Mouse (Mus musculus) intestine, postnatal 0 days (tissue): ENCODE data around the gene Fam241b. TPM values are rescaled to one million over a fixed set of nuclear protein-coding genes. Genes with fewer than 3 reads are reported as not detected.
A peak's percentile ranks its signal among the peaks of the same experiment; 100 is the strongest.

Source experiments
- ATAC-seq: fragments of 200-750 bp; cut with Nextera tagmentation; 2 replicates; pipeline ENCODE4 v1.8.0; 2017; ENCODE audit warnings: mild to moderate bottlenecking, moderate TSS enrichment, moderate library complexity
- H3K27ac ChIP-seq: fragments of 300-500 bp; sonication (generic); 2 replicates; pipeline ENCODE4 v1.5.1; 2014; ENCODE audit warnings: mild to moderate bottlenecking, low read depth, low read length, moderate library complexity
- H3K27me3 ChIP-seq: fragments of 300-500 bp; sonication (generic); replicated peaks from 2 replicates; pipeline ENCODE4 v1.6.1; 2014; ENCODE audit warnings: low read length, mixed read lengths; ENCODE audit not compliant: control insufficient read depth, insufficient read depth
- H3K36me3 ChIP-seq: fragments of 300-500 bp; sonication (generic); 2 replicates; pipeline ENCODE4 v1.6.1; 2014; ENCODE audit warnings: mild to moderate bottlenecking, moderate library complexity; ENCODE audit not compliant: control insufficient read depth, insufficient read depth
- H3K4me1 ChIP-seq: fragments of 300-500 bp; sonication (generic); replicated peaks from 2 replicates; pipeline ENCODE4 v1.6.1; 2014; ENCODE audit warnings: antibody characterized with exemption, low read length, mixed read lengths; ENCODE audit not compliant: control insufficient read depth, insufficient read depth
- H3K4me2 ChIP-seq: fragments of 300-500 bp; sonication (generic); replicated peaks from 2 replicates; pipeline ENCODE4 v1.6.1; 2014; ENCODE audit warnings: low read depth, mild to moderate bottlenecking, moderate library complexity
- H3K4me3 ChIP-seq: fragments of 300-500 bp; sonication (generic); 2 replicates; pipeline ENCODE4 v1.5.1; 2014; ENCODE audit warnings: low read depth, low read length
- H3K9ac ChIP-seq: fragments of 300-500 bp; sonication (generic); 2 replicates; pipeline ENCODE4 v1.6.1; 2014; ENCODE audit warnings: mild to moderate bottlenecking, low read depth, low read length
- H3K9me3 ChIP-seq: fragments of 300-500 bp; sonication (generic); 2 replicates; pipeline ENCODE4 v1.6.1; 2016; ENCODE audit warnings: mixed run types; ENCODE audit not compliant: control insufficient read depth
- CTCF ChIP-seq: sonication (generic); IDR thresholded peaks from 2 replicates; pipeline ENCODE4 v1.5.1; 2016; ENCODE audit warnings: low read depth, mild to moderate bottlenecking, control low read depth, antibody characterized with exemption, moderate library complexity
- WGBS: fragments of 180-500 bp; shearing (Covaris S2); extraction: QIAGEN DNeasy Blood & Tissue Kit; methylation state at CpG from one replicate; pipeline ENCODE4 v1.1.7; 2014; 5-methylcytosine and 5-hydroxymethylcytosine counted together
- polyA plus RNA-seq: library from polyadenylated mRNA; unstranded; fragments of >200 nt; fragmentation: Nextera tagmentation; extraction: Ambion mirVana; gene quantifications from 2 replicates; pipeline ENCODE4 v1.2.1, GENCODE M21; 2015

Fam241b gene
- polyA plus RNA-seq, 1 experiment from 2014 or later: 47.3 TPM

DNA sequence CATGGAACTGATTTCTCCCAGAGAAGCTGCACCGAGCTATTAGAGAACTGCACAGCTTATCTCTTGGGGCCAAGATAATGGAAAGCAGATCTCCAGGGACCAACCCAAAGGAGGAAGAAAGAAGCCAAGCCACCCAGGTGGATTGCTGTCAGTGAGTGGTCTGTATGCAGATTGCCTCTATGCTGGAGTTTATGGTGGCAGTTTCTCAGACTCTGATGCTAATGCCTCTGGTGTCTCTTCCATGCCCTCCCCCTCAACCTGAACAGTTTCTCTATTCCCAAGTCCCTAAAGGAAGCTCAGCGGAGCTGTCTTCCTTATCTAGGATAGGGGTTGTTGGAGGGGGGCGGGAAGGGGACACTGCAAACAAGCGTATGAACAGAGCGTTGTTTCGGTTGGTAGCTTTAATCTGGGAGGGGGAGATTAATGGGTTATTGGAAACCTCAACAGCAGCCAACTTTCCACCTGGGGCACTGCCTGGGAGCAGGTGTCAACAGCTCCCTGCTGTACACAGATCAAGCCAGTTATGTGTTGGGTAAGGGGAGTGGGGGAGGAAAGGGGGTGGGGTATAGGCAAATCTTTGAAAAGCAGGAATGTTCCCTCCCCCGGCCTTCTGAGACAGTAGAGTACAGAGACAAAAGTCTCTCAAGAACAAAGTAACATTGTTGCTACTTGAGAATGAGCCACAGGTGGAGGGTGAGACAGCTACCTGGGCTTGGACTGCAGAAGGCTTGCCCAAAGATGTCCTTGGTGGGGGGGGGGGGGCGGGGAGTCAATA is 7.8 kb downstream of the Fam241b start:
- no peak for TF ChIP-seq CTCF
- Histone ChIP-seq H3K27me3 (peaks cover 46% of the 10 kb centered on the region), H3K36me3 (no peaks in the 10 kb centered on the region), H3K9ac (no peak overlapping the region), H3K4me2 (no peak overlapping the region), H3K9me3 (no peaks in the 10 kb centered on the region), H3K27ac (no peak overlapping the region), H3K4me1 (no peaks in the 10 kb centered on the region), H3K4me3 (no peak overlapping the region)
- 2% methylated on average over 8 of the region's 8 CpGs for WGBS
- ATAC-seq: no peak

GRCm38 (mm10) chr10:62132691-62133281 is 10.9 kb downstream of the Fam241b start, which contains the start of gene Neurog3:
Gene Neurog3 (plus strand): TSS chr10:62133090.
- Histone ChIP-seq H3K27me3 (peaks cover 76% of the 10 kb centered on the region), H3K9me3 (no peaks in the 10 kb centered on the region), H3K4me2 (peak within 1 kb of the TSS; percentile 44), H3K9ac (no peak within 1 kb of the TSS), H3K27ac (no peak within 1 kb of the TSS), H3K36me3 (no peaks in the 10 kb centered on the region), H3K4me1 (no peaks in the 10 kb centered on the region), H3K4me3 (0 out of 2 replicates have a peak within 1 kb of the TSS, but pooled peaks have one; percentile 5)
- no peak for ATAC-seq
- under 1% methylated on average over 27 of the region's 29 CpGs for WGBS
- no peak for TF ChIP-seq CTCF

- Histone ChIP-seq H3K9me3 (no peaks in the 10 kb centered on the region), H3K27ac (no peak overlapping the region), H3K4me3 (no peak overlapping the region), H3K36me3 (no peaks in the 10 kb centered on the region), H3K4me1 (no peaks in the 10 kb centered on the region), H3K4me2 (no peak overlapping the region), H3K9ac (no peak overlapping the region), H3K27me3 (peaks cover 59% of the 10 kb centered on the region)
- no peak for TF ChIP-seq CTCF
- no peak for ATAC-seq
- 2% methylated on average over 32 of the region's 32 CpGs for WGBS
These were observed 15.3 kb downstream of the Fam241b start for GRCm38 (mm10) chr10:62128316-62128951.

DNA sequence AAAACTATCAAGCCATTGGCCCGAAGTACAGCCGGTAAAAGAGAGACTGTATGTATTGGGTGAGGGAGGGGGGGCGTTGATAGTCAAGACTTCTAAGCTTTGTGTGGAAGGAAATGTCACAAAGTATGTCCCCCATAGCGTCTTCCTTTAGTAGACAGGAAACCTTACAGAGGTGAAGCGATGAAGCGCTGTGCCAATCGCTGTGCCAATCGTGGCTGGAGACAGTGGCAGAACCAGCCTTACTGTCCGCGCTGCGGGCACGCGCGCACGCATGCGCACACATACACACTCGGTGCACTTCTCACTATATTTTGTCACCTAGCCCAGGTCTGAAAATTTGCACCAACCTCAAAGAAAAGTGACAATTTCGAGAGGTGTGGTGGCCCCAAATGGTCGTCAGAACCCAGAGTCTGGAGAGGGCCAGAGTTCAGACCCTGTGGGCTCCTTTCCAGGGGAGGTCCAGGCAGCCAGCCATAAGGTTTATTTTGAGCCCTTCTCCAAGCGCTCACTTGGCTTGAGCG is 15.9 kb downstream of the Fam241b start:
- no peak for ATAC-seq
- H3K27ac ChIP-seq: no peak overlapping the region
- 48% methylated on average over 21 of the region's 21 CpGs for WGBS
- no peak overlapping the region for H3K4me3 ChIP-seq
- H3K4me2 ChIP-seq: no peak overlapping the region
- no peaks in the 10 kb centered on the region for H3K9me3 ChIP-seq
- no peaks in the 10 kb centered on the region for H3K36me3 ChIP-seq
- no peaks in the 10 kb centered on the region for H3K4me1 ChIP-seq
- peaks cover 53% of the 10 kb centered on the region for H3K27me3 ChIP-seq
- no peak overlapping the region for H3K9ac ChIP-seq
- TF ChIP-seq CTCF: no peak

DNA sequence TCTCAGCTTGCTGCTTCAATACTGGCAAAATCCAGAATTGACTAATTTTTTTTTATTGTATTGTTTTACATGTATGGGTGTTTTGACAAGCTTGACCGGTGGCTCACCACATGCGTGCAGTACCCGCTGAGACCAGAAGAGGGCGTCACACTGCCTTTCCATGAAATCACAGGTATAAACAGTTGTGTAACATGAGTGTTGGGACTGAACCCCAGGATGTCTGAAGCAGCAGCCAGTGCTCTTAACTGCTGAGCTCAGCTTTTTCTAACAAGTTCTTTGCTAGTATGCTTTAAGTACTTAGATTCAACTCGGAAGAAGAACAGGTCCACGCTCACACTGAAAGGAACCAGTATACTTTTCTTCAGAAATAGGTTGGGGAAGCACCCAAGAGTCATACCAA is 16.6 kb downstream of the Fam241b start:
- Histone ChIP-seq H3K9me3 (no peaks in the 10 kb centered on the region), H3K4me3 (no peak overlapping the region), H3K27me3 (peaks cover 46% of the 10 kb centered on the region), H3K4me1 (no peaks in the 10 kb centered on the region), H3K4me2 (no peak overlapping the region), H3K27ac (no peak overlapping the region), H3K36me3 (no peaks in the 10 kb centered on the region), H3K9ac (no peak overlapping the region)
- 46% methylated on average over 6 of the region's 6 CpGs for WGBS
- peak; percentile 62 for TF ChIP-seq CTCF
- no peak for ATAC-seq
